Mouse (Mus musculus): ENCODE data around the gene Tagln. TPM values are rescaled to one million over a fixed set of nuclear protein-coding genes. Genes with fewer than 3 reads are reported as not detected.

Tagln gene
- total RNA-seq, 2 experiments from 2014 or later, result 38.5 to 49.2 TPM

GRCm38 (mm10) chr9:45917041-45917934 is 18.6 kb downstream of the Tagln start:
- no peak for TF ChIP-seq CTCF (IDR thresholded peaks at IDR 0.05)
- intact Hi-C loops (cut with DNase I), result no loop called here
- Histone ChIP-seq H3K27ac (peak overlapping the region; percentile 72), H3K4me3 (0 out of 2 replicates have a peak overlapping the region, but pooled peaks have one; percentile 13)
- peak; percentile 71 for DNase-seq

GRCm38 (mm10) chr9:45915659-45916058 is 20.2 kb downstream of the Tagln start:
- H3K4me3 ChIP-seq, result no peak overlapping the region
- no peak overlapping the region; the same call in 1 of the 2 replicates for H3K27ac ChIP-seq
- no peak for DNase-seq
- TF ChIP-seq CTCF (IDR thresholded peaks at IDR 0.05), result no peak
- intact Hi-C loops (cut with DNase I), result no loop called here

- peak; percentile 73 for DNase-seq
- Histone ChIP-seq H3K27ac (no peak overlapping the region), H3K4me3 (no peak overlapping the region)
- intact Hi-C loops (cut with DNase I), result loop anchor here (2.0 to 5.0 kb wide), 2 partner anchors 25 to 41 kb away; partner anchors contain the start of gene Tagln
- TF ChIP-seq CTCF (IDR thresholded peaks at IDR 0.05), result peak; percentile 86
Observed at GRCm38 (mm10) chr9:45911673-45912072, 24.2 kb downstream of the Tagln start.

GRCm38 (mm10) chr9:45910995-45911394 is 24.9 kb downstream of the Tagln start:
- no peak overlapping the region for H3K27ac ChIP-seq
- DNase-seq, result no peak
- no peak for TF ChIP-seq CTCF (IDR thresholded peaks at IDR 0.05)
- H3K4me3 ChIP-seq, result no peak overlapping the region
- intact Hi-C loops (cut with DNase I), result loop anchor here (5.0 kb wide), 1 partner anchor 41 kb away; no protein-coding TSS in a partner anchor

- intact Hi-C loops (cut with DNase I), result no loop called here
- no peak for DNase-seq
- peak overlapping the region; percentile 99 for H3K27ac ChIP-seq
- TF ChIP-seq CTCF (IDR thresholded peaks at IDR 0.05), result no peak
- H3K4me3 ChIP-seq, result peak overlapping the region; percentile 99
Observed at GRCm38 (mm10) chr9:45907078-45907428, 28.8 kb downstream of the Tagln start.

GRCm38 (mm10) chr9:45906355-45907077 is 29.3 kb downstream of the Tagln start, which contains the start of the genes Pcsk7 and Rnf214:
TSS of gene Pcsk7 (plus strand) at chr9:45906497.
TSS of gene Rnf214 (minus strand) at chr9:45906911.
- TF ChIP-seq CTCF (IDR thresholded peaks at IDR 0.05), result peak; percentile 99
- intact Hi-C loops (cut with DNase I), result no loop called here
- Histone ChIP-seq H3K4me3 (peak within 1 kb of the TSS; percentile 99), H3K27ac (peak within 1 kb of the TSS; percentile 99)
- peak; percentile 98 for DNase-seq

- DNase-seq, result no peak
Observed at GRCm38 (mm10) chr9:45905811-45906237, 30.0 kb downstream of the Tagln start.

GRCm38 (mm10) chr9:45905196-45905595 is 30.7 kb downstream of the Tagln start:
- peak overlapping the region; percentile 99 for H3K27ac ChIP-seq
- intact Hi-C loops (cut with DNase I), result no loop called here
- no peak for TF ChIP-seq CTCF (IDR thresholded peaks at IDR 0.05)
- no peak for DNase-seq
- peak overlapping the region; percentile 99 for H3K4me3 ChIP-seq

More at GRCm38 (mm10) chr9:45905811-45906237, 30.0 kb downstream of the Tagln start:
- no peak for TF ChIP-seq CTCF (IDR thresholded peaks at IDR 0.05)
- Histone ChIP-seq H3K4me3 (peak overlapping the region; percentile 99), H3K27ac (peak overlapping the region; percentile 99)
- intact Hi-C loops (cut with DNase I), result no loop called here

- DNase-seq, result no peak
- H3K27ac ChIP-seq, result no peak overlapping the region
- TF ChIP-seq CTCF (IDR thresholded peaks at IDR 0.05), result no peak
- H3K4me3 ChIP-seq, result no peak overlapping the region
- intact Hi-C loops (cut with DNase I), result no loop called here
Observed at GRCm38 (mm10) chr9:45893681-45894080, 42.2 kb downstream of the Tagln start.

Small RNAs within 50 kb of the gene (microRNA-seq; reads per million reads assigned to microRNA genes)
- not detected for gene Mir7087

Other genes starting within 250 kb of the Tagln start
- 1 to 10 TPM; 2.0 to 2.5 TPM for gene Cep164, start 107.4 kb downstream of the Tagln start, total RNA-seq (2021)
- 10 to 100 TPM; 26.1 to 72.2 TPM for gene Bace1, start 97.5 kb downstream of the Tagln start, total RNA-seq (2021)
- 10 to 100 TPM in 1 of 2 experiments, 1 to 10 TPM in 1; 9.3 to 12.3 TPM for gene Pcsk7, start 29.6 kb downstream of the Tagln start, total RNA-seq (2021)
- 10 to 100 TPM; 25.3 to 31.0 TPM for gene Rnf214, start 29.1 kb downstream of the Tagln start, total RNA-seq (2021)
- 10 to 100 TPM; 66.2 to 72.2 TPM for gene Sidt2, start 19.2 kb upstream of the Tagln start, total RNA-seq (2021)
- gene Pafah1b2, start 76.6 kb upstream of the Tagln start, total RNA-seq (2021), result 10 to 100 TPM; 28.0 to 29.5 TPM
- gene Sik3, start 76.8 kb upstream of the Tagln start, total RNA-seq (2021), result 10 to 100 TPM; 38.0 to 41.1 TPM